Mouse (Mus musculus): ENCODE measurements at regions not wholly inside any gene's neighbourhood (a gene's known extent, or its start where the extent isn't known, plus 50 kb on each side); places are given as distances from the start of the nearest gene placed in this dataset.

GRCm38 (mm10) chr3:147101053-147101764 lies 249.0 kb downstream of the Ttll7 start:
- no peaks in the 10 kb centered on the region for H3K79me2 ChIP-seq (ENCODE audit: control insufficient read depth, insufficient read depth, low read length, poor library complexity)
- no peaks in the 10 kb centered on the region for H3K36me3 ChIP-seq (ENCODE audit: control insufficient read depth in 1 of 2, insufficient read depth in 2 of 2, low read length in 2 of 2)
- H3K27ac ChIP-seq (ENCODE audit: control insufficient read depth, low read depth, low read length) = no peak overlapping the region
- H3K27me3 ChIP-seq (ENCODE audit: control insufficient read depth in 1 of 2, insufficient read depth in 2 of 2, low read length in 2 of 2) = no peaks in the 10 kb centered on the region
- H3K4me1 ChIP-seq (ENCODE audit: control insufficient read depth in 1 of 2, insufficient read depth in 2 of 2, low read length in 2 of 2) = no peaks in the 10 kb centered on the region
- TF ChIP-seq CHD2 (IDR thresholded peaks at IDR 0.05; ENCODE audit: low read length) (no peak), MEF2A (IDR thresholded peaks at IDR 0.05; ENCODE audit: extremely low read depth, insufficient replicate concordance, low read depth, low read length, poor library complexity, severe bottlenecking) (no peak), MYC (IDR thresholded peaks at IDR 0.05; ENCODE audit: low read depth, low read length) (no peak), ZC3H11A (IDR thresholded peaks at IDR 0.05; ENCODE audit: low read depth, low read length) (no peak), GABPA (IDR thresholded peaks at IDR 0.05; ENCODE audit: low read depth, low read length) (no peak), ELF1 (IDR thresholded peaks at IDR 0.05; ENCODE audit: low read depth, low read length) (no peak), POLR2A (IDR thresholded peaks at IDR 0.05; ENCODE audit: control insufficient read depth in 1 of 2, insufficient read depth in 1 of 2, low read depth in 1 of 2, low read length in 2 of 2, poor library complexity in 1 of 2) (no peak), ETS1 (IDR thresholded peaks at IDR 0.05; ENCODE audit: low read depth, low read length) (no peak), CHD1 (IDR thresholded peaks at IDR 0.05; ENCODE audit: low read depth, low read length) (no peak), RCOR1 (IDR thresholded peaks at IDR 0.05; ENCODE audit: low read depth, low read length) (no peak), JUND (IDR thresholded peaks at IDR 0.05; ENCODE audit: low read depth, low read length) (no peak), UBTF (IDR thresholded peaks at IDR 0.05; ENCODE audit: borderline replicate concordance, insufficient read depth, low read depth, low read length) (no peak), ZNF384 (IDR thresholded peaks at IDR 0.05; ENCODE audit: low read depth, low read length) (no peak)
- no peak overlapping the region for H3K4me3 ChIP-seq (ENCODE audit: control insufficient read depth in 1 of 2, insufficient read depth in 1 of 2, low read depth in 2 of 2, low read length in 2 of 2)
- no peak for DNase-seq (ENCODE audit: low read depth, low spot score)
- H3K9ac ChIP-seq (ENCODE audit: control insufficient read depth, low read depth, low read length, poor library complexity, severe bottlenecking) = no peak overlapping the region
- H3K9me3 ChIP-seq (replicated peaks; ENCODE audit: insufficient read depth, low read length) = no peaks in the 10 kb centered on the region

- Histone ChIP-seq H3K4me1 (ENCODE audit: control insufficient read depth in 1 of 2, insufficient read depth in 2 of 2, low read length in 2 of 2) (no peaks in the 10 kb centered on the region), H3K27ac (ENCODE audit: control insufficient read depth, low read depth, low read length) (no peak overlapping the region), H3K4me3 (ENCODE audit: control insufficient read depth in 1 of 2, insufficient read depth in 1 of 2, low read depth in 2 of 2, low read length in 2 of 2) (no peak overlapping the region), H3K79me2 (ENCODE audit: control insufficient read depth, insufficient read depth, low read length, poor library complexity) (no peaks in the 10 kb centered on the region), H3K27me3 (ENCODE audit: control insufficient read depth in 1 of 2, insufficient read depth in 2 of 2, low read length in 2 of 2) (no peaks in the 10 kb centered on the region), H3K36me3 (ENCODE audit: control insufficient read depth in 1 of 2, insufficient read depth in 2 of 2, low read length in 2 of 2) (no peaks in the 10 kb centered on the region), H3K9ac (ENCODE audit: control insufficient read depth, low read depth, low read length, poor library complexity, severe bottlenecking) (no peak overlapping the region), H3K9me3 (replicated peaks; ENCODE audit: insufficient read depth, low read length) (no peaks in the 10 kb centered on the region)
- no peak for DNase-seq (ENCODE audit: low read depth, low spot score)
- no peak for TF ChIP-seq EP300 (IDR thresholded peaks at IDR 0.05; ENCODE audit: low read depth in 1 of 2, low read length in 2 of 2)
- no peak for TF ChIP-seq ZC3H11A (IDR thresholded peaks at IDR 0.05; ENCODE audit: low read depth, low read length)
- no peak for TF ChIP-seq UBTF (IDR thresholded peaks at IDR 0.05; ENCODE audit: borderline replicate concordance, insufficient read depth, low read depth, low read length)
- no peak for TF ChIP-seq CHD2 (IDR thresholded peaks at IDR 0.05; ENCODE audit: low read length)
- TF ChIP-seq TAL1 (IDR thresholded peaks at IDR 0.05; ENCODE audit: low read length) = no peak
- TF ChIP-seq MYB (IDR thresholded peaks at IDR 0.05; ENCODE audit: low read depth, low read length) = no peak
Measured at GRCm38 (mm10) chr3:147101765-147102113, 249.6 kb downstream of the Ttll7 start.

All from MEL (cell line).